Comparison of ENCODE assay signal across 9 mouse cellular contexts in genomic region chr11:59282933-59283332, GRCm38 (mm10). TPM values are rescaled to one million over a fixed set of nuclear protein-coding genes. Genes with fewer than 3 reads are reported as not detected.
A peak's percentile ranks its signal among the peaks of the same experiment; 100 is the strongest.
DNase-seq lines count a peak whose midpoint lies in the region; ATAC-seq and TF ChIP-seq lines count a peak whose summit lies in the region.
"Had no signal": no experiment of that assay in that cellular context is flagged by ENCODE, and none has a peak within 500 bp of the region (broad histone marks: within the 10 kb centered on the region; RNA-seq: fewer than 3 reads in every experiment).

No protein-coding gene starts in this region.

- ATAC-seq in heart, embryonic 11.5 days (replicated peaks; ENCODE audit: insufficient number of reproducible peaks, low FRiP score, low TSS enrichment): no peak

- H3K9ac ChIP-seq in heart, embryonic 11.5 days (ENCODE audit: low read depth, low read length): no peak overlapping the region
- H3K9ac ChIP-seq: limb, embryonic 12.5 days had no signal

- H3K4me3 ChIP-seq in heart, embryonic 11.5 days (ENCODE audit: low read depth, low read length): no peak overlapping the region
- H3K4me3 ChIP-seq in E14TG2a.4 (replicated peaks; ENCODE audit: low read length): 0 out of 2 replicates have a peak overlapping the region, but pooled peaks have one; percentile 20
- H3K4me3 ChIP-seq: limb, embryonic 12.5 days had no signal

- H3K9me3 ChIP-seq in heart, embryonic 11.5 days (replicated peaks; ENCODE audit: control insufficient read depth, low read length): no peaks in the 10 kb centered on the region
- peaks cover 5% of the 10 kb centered on the region; the same call in 1 of the 2 replicates for H3K9me3 ChIP-seq in E14TG2a.4 (ENCODE audit: low read length)
- H3K9me3 ChIP-seq: limb, embryonic 12.5 days had no signal

- TF ChIP-seq CTCF in E14TG2a.4 (conservative IDR thresholded peaks at IDR 0.05; ENCODE audit: low read length): no peak

- no peaks in the 10 kb centered on the region for H3K4me1 ChIP-seq in heart, embryonic 11.5 days (ENCODE audit: control insufficient read depth, insufficient read depth, low read length)
- peaks cover 51% of the 10 kb centered on the region for H3K4me1 ChIP-seq in E14TG2a.4 (replicated peaks; ENCODE audit: low read depth, low read length)
- H3K4me1 ChIP-seq: limb, embryonic 12.5 days had no signal

- H3K4me2 ChIP-seq in heart, embryonic 11.5 days: no peak overlapping the region
- H3K4me2 ChIP-seq: limb, embryonic 12.5 days had no signal

- no peak overlapping the region for H3K27ac ChIP-seq in heart, embryonic 11.5 days (ENCODE audit: low read depth, low read length)
- H3K27ac ChIP-seq: limb, embryonic 12.5 days had no signal

- no peaks in the 10 kb centered on the region for H3K36me3 ChIP-seq in heart, embryonic 11.5 days (ENCODE audit: control insufficient read depth, insufficient read depth, low read length)
- no peaks in the 10 kb centered on the region for H3K36me3 ChIP-seq in E14TG2a.4 (ENCODE audit: insufficient read depth, low read length)
- H3K36me3 ChIP-seq: limb, embryonic 12.5 days had no signal

- H3K27me3 ChIP-seq in heart, embryonic 11.5 days (ENCODE audit: control insufficient read depth, insufficient read depth, low read length): peaks cover 71% of the 10 kb centered on the region
- peaks cover 68% of the 10 kb centered on the region for H3K27me3 ChIP-seq in E14TG2a.4 (ENCODE audit: insufficient read depth, low read length)

- DNase-seq in heart, adult 18-20 months: peak; percentile 77 to 79
- DNase-seq in cerebellum, postnatal 14 days: peak; percentile 92
- peak; percentile 25 to 33 for DNase-seq in kidney, adult 8-10 months
- DNase-seq in spleen, postnatal 10 days (ENCODE audit: low spot score in 2 of 2): no peak
- DNase-seq in spleen, postnatal 36 days (ENCODE audit: low spot score in 2 of 2): no peak
- DNase-seq in left cerebral cortex, adult 18-20 months (ENCODE audit: low spot score in 2 of 2): no peak

- 77% methylated on average over 10 of the region's 10 CpGs for WGBS in heart, embryonic 11.5 days (ENCODE audit: insufficient replicate concordance)

RNA-seq across cellular contexts. Expression of gene Wnt3a, which starts 7.6 kb away (rescaled TPM):
- not detected for total RNA-seq in heart, adult 18-20 months (2021)
- polyA plus RNA-seq in heart, embryonic 11.5 days (2014; fragmentation: Nextera tagmentation; extraction: Ambion mirVana): not detected in 2 replicates
- under 1 TPM in 1 of 2 experiments, not detected in 1; 0.12 TPM for total RNA-seq in left cerebral cortex, adult 18-20 months (2021)

RNA-seq across cellular contexts. Expression of gene Wnt9a, which starts 23.8 kb away (rescaled TPM):
- total RNA-seq in heart, adult 18-20 months (2021): 1 to 10 TPM; 3.8 to 4.2 TPM
- 1.3 and 1.6 TPM in 2 replicates for polyA plus RNA-seq in heart, embryonic 11.5 days (2014; fragmentation: Nextera tagmentation; extraction: Ambion mirVana)
- 10 to 100 TPM; 11.9 to 17.2 TPM for total RNA-seq in left cerebral cortex, adult 18-20 months (2021)

RNA-seq across cellular contexts. Expression of gene Arf1, which starts 54.9 kb away (rescaled TPM):
- total RNA-seq in heart, adult 18-20 months (2021): 100 to 1,000 TPM; 261 to 267 TPM
- 575 and 646 TPM in 2 replicates for polyA plus RNA-seq in heart, embryonic 11.5 days (2014; fragmentation: Nextera tagmentation; extraction: Ambion mirVana)
- total RNA-seq in left cerebral cortex, adult 18-20 months (2021): 100 to 1,000 TPM; 451 to 469 TPM

Comparison
In these comparisons a context has a peak if more than half of its experiments do, and no peak if none do; other contexts are left out.
1. DNase-seq: peak in heart, adult 18-20 months (2 of 2), cerebellum, postnatal 14 days (2 of 2) and kidney, adult 8-10 months (2 of 2); none in spleen, postnatal 10 days (0 of 2), spleen, postnatal 36 days (0 of 2) and left cerebral cortex, adult 18-20 months (0 of 2).